Mouse (Mus musculus): Measurements from ENCODE around the gene Popdc2.

GRCm38 (mm10) chr16:38371705-38372296, 9.8 kb downstream of the Popdc2 start:
- TF ChIP-seq CTCF (conservative IDR thresholded peaks at IDR 0.05; ENCODE audit: insufficient read depth, insufficient read length, low read depth, low read length): no peak
- no peak for TF ChIP-seq POLR2A (IDR thresholded peaks at IDR 0.05; ENCODE audit: low read depth, low read length)

Data from kidney, adult 2 months (tissue).